Mouse (Mus musculus) heart, postnatal 10 days (tissue): ENCODE data around the gene Got2. TPM values are rescaled to one million over a fixed set of nuclear protein-coding genes. Genes with fewer than 3 reads are reported as not detected.
"Not testable (repeated sequence)": the region's sequence is repeated elsewhere in the genome, so short reads cannot be mapped to it uniquely, and the experiment has no call there.

ENCODE experiments used
- DNase-seq, 2 experiments: peaks; one replicate each; pipeline ENCODE4 v3.0.0; 2021
- intact Hi-C: fragments of 180-260 bp; cut with DNase I; formaldehyde crosslinking; loops from one replicate; pipeline ENCODE4 v1.15.1; 2025
- total RNA-seq, 2 experiments: library from RNA; stranded (reverse); gene quantifications; 2 replicates each; pipeline ENCODE4 v1.2.3; 2021

Got2 gene
- total RNA-seq, 2 experiments from 2014 or later = 638 to 661 TPM

DNA sequence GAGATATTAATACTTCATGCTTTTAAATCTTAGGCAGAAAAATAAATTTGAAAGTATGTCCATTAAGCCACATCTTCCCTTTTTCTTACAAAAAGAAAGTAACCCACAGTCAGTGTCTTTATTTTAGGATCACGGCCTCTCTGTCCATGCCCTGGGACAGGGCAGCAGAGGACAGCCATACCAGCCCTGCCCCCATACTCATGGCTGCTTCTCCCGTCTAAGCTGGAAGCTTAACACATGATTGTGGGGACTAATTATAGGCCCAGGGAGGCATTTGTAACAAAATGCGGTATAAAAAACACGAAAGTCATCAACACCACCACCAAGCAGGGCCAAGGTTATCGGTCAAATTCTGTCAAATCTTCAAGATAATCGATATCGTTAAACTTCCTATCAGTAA, 13.1 kb downstream of the Got2 start:
- intact Hi-C loops = no loop called here
- peak; percentile 61 to 63 for DNase-seq

DNA sequence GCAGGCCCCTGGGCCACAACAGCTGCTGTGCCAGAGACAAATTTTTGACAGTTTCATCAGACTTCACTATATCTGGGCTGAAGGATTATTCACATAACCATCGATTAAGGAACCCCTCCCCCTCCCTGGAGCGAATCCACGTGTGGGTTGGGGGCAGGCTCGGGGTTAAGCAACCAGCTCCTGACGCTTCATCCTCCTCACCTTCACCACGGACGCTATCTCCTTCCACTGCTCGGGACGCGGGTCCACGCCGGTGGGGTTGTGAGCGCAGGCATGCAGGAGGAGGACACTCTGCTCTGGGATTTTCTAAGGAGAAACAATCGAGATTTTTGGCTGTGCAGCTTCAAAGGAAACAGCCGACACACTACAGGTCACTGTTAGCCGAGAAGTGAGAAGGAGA, 16.7 kb downstream of the Got2 start:
- no peak for DNase-seq
- intact Hi-C loops = no loop called here

DNA sequence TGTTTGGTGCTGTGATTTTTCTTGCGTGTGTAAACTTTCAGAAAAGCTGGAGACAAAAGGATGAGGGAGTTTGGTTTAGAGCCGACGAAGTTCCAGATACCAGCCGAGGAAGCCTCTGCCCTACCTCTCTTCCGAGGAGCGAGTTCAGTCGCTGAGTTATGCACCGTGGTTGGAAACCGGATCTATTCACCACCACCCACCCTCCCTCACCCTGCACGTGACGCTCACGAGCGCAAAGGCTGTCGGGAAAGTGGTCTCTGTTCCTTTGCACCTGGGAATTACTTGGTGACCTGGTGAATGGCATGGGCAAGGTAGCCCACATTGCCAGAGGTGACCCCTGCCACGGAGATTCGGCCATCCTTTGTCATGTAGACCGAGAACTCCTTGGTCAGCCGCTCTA, 23.5 kb downstream of the Got2 start:
- intact Hi-C loops, DNase-seq: not testable (repeated sequence)

DNA sequence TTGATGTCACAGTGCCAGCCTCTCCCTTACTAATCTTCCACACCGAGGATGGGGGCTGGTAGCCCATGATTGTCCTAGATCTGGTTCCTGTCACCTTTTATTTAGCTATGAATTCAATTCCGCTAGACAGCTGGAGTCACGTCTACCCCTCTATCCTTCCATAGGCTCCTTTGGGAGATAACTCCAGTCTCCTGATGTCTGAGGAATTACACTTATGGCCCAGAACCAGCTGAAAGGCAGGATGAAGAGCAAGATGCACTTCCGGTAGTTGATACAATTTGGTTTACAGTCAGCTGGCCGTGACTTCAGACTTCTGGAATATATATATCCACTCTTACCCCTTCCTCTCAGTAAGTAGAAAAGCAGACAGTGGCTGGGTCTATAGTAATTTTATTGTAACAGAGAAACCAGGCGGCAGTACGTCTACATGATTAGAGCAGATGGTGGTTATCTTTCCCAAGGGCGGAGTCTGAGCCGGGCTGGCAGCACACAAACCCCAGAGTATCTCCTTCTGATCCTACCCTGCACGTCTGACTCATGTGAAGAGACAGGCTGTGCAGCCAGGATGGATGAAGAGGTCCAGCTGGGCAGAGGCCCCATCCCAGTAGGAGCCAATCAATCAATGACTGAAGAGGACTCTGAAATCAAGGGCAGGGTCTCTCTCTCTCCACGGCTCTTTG, 24.4 kb downstream of the Got2 start:
- intact Hi-C loops, DNase-seq: not testable (repeated sequence)

DNA sequence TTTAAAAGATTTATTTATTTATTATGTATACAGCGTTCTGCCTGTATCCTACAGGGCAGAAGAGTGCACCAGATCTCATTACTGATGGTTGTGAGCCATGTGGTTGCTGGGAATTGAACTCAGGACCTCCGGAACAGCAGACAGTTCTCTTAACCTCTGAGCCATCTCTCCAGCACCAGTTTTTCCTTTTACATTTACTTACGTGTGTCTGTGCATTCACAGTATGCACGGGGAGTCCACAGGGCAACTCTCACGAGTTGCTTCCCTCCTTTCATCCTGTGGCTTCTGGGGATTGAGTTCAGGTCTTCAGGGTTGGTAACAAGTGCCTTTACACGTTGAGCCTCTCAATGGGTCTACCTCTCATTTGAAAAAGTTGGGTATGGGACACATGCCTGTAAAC, 34.2 kb downstream of the Got2 start:
- no peak for DNase-seq
- intact Hi-C loops = loop anchor here (5.0 kb wide), 1 partner anchor 33 kb away; the partner anchor contains the start of gene Got2

DNA sequence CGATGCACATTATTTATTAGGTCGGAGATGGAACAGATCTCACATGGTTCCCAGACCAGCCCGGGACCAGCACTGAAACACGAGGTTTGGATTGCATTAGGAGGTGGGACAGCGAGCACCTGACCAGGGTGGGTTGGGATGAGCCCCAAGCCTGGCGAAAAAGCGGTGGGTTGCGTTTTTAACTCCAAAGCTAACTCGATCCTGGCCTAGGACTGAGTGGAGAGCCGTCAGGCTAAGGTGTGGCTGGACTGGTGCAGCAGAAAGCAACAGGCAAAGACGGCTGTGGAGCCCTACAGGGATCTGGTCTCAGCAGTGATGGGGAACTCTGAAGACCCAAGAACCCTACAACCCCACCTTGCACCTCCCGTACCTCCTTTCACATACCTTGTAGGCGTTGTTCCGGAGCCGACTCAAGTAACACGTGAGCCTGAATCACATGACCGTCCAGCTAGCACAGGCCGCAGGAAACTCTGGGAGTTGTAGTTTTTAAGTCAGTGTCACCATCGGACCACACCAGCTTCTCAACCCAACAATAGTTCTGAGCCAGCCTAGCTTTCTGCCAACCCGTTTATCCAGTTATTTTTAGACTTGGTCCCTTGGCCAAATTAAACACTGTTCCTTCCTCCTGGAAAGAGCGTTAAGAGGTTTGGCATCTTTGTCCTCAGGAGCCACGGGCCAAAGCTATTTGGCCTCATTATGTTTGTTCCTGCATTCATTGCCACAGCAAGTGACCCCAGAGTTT, 35.1 kb downstream of the Got2 start, which contains the start of gene Slc38a7:
Gene Slc38a7, minus strand, starts transcription at position 438 of the 742 bp plus-strand sequence.
- intact Hi-C loops = loop anchor here (5.0 kb wide), 1 partner anchor 34 kb away; the partner anchor contains the start of gene Got2
- peak; percentile 87 to 89 for DNase-seq

DNA sequence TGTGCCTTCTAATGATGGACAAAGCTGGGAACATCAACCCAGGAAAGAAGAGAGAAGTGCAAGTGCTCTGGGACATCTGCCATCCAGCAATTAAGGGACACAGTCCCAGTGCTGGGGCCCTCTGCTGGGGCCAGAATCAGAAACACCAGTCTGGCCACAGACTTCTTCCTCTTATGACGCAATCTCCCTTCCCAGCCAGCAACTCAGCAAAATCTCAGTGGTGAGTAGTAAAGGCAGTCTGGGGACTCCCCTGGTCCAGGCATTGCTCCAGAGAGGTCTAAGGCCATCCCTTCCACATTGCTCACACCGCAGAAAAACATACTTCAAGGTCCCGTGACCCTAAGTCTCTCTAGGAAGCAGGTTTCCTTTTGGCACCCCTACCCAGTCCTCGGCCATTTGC, 36.1 kb downstream of the Got2 start:
- peak; percentile 46 to 53 for DNase-seq
- intact Hi-C loops = loop anchor here (5.0 kb wide), 1 partner anchor 35 kb away; the partner anchor contains the start of gene Got2

DNA sequence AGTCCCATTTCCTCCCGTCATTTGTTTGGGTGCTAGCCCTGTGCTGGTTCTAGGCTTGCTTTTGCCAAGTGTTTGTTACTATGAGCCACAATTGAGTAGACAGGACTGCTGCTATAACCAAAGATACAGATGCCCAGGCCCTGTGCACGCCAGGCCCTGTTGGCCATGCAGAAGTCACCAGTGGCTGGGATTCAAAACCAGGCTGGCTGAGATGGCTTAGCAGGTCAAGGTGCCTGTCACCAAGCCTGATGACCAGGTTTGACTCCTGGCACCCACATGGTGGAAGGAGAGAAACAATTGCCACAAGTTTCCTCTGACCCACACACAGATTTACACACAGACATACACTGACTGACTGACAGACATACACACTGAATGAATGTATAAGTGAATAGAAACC, 38.0 kb downstream of the Got2 start:
- no peak for DNase-seq
- intact Hi-C loops = loop anchor here (5.0 kb wide), 1 partner anchor 37 kb away; the partner anchor contains the start of gene Got2

DNA sequence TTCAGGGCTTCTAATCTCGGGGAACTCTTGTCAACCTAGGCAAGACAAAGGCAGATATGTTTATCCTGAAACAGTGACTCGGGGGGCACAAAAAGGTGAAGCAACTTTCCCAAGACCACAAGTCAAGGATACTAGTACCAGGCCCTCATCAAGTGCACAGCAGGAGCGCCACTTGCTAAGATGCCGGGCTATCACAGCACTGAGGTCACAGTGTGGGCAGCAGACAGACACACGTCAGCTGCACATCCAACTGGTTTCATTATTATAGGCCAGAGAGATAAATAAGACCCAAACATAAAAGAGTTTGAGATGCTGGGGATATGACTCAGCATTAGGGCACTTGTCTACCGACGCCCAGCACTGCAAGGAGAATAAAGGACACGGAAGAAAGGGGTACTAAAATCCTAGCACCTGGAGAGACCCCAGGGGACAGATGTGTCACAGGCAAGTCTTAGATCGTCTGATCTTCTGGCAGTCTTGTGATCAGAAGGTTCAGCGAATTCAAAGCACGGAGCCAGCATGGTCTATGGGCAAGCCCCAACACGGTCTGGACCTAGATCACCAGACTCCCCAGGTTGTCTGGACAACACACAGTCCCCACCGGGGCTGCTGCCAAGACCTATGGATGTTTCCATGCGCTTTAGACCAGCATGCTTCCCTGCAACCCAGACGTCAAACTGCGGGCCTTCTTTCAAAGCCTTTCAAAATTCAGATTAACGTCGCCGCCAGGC, 39.4 kb downstream of the Got2 start:
- no peak for DNase-seq
- intact Hi-C loops = no loop called here

DNA sequence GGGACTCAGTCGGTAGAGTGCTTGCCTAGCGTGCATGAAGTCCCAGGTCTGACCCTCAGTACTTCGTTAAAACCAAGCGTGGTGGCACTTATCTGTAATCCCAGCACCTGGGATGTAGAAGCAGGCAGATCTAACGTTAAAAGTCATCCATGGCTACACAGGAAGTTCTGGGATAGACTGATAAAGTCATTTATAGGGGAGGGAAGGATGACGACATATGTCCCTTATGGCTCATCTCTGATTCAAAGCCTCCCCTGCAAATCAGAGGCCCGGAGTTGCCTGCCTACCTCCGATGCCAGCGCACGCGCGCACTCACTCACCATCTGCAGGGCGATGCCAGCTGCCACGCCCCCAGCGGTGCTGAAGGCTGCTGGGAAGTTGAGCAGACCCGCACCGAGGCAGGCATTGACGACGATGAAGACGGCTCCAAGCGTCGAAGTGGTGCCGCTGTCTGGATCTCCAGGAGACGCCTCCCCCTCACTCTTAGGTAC, 40.2 kb downstream of the Got2 start:
- no peak for DNase-seq
- intact Hi-C loops = no loop called here

DNA sequence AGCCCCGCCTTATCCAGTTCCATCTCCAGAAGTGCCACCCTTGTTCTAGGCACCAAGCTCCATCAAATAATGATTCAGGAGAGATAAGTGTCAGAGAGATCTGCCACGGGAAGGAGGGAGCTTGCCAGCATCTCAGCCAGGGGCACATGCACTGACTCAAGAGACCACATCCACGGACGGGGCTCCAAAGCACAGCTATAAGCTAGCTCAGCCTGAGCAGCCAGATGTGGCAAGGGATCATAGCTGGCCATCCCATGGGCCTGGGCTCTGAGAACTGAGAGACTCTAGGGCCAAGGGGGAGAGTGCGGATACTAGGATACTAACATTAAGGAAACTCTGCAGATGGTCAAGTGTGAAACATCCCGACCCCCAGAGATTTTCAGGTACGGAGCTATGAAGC, 43.3 kb downstream of the Got2 start:
- intact Hi-C loops = no loop called here
- no peak for DNase-seq

DNA sequence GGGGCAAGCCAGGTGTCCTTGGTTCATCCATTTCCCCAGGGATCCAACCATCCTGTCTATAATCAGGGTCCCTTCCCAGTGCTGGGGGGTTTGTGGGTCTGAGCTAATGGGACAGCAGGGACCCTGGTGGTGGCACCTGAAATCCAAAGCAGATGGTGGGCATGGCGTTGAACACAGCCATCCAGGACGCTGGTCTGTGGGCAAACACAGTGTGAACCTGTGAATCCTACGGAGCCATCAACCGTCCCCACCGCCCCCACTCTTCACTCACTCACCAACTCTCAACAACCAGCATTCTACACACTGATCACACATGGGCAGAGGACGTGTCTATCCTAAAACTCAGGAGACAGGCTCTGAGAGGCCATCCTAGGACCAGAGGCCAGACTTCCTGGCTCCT, 44.4 kb downstream of the Got2 start:
- no peak for DNase-seq
- intact Hi-C loops = no loop called here

DNA sequence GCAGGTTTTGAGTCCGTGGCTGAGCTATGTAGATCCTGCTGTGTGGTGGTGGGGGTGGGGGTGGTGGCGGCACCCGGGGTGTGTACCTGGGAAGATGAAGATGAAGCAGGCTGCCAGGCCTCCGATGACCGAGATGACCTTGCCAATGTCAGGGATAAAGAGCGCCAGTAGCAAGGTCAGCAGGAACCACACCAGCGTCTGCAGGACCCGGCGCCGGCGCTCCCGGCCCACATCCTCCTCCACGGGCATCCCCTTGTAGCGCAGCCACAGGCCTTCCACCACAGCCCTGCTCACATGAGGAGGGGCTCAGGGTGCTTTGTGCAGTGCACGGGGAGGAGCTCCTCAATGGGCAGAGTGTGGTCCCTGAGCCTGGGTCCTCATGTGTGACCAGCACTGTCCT, 46.9 kb downstream of the Got2 start:
- intact Hi-C loops = no loop called here
- DNase-seq = no peak

DNA sequence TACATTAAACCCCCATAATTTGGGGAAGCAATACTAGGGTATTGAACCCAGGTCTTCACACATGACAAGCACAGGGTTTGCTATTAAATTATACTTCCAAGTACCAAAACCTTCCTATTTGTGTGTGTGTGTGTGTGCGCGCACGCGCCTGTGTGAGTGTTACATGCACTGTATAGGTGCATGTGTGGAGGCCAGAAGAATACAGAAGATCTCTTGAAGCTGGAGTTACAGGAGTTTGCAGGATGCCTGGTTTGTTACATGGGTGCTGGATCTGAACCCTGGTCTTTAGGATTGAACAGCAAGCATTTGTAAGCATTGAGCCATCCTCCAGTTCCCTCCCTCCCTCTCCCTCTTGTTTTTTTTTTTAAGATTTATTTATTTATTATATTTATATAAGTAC, 49.1 kb downstream of the Got2 start:
- intact Hi-C loops = loop anchor here (5.0 kb wide), 1 partner anchor 78 kb away; no protein-coding TSS in a partner anchor
- no peak for DNase-seq

DNA sequence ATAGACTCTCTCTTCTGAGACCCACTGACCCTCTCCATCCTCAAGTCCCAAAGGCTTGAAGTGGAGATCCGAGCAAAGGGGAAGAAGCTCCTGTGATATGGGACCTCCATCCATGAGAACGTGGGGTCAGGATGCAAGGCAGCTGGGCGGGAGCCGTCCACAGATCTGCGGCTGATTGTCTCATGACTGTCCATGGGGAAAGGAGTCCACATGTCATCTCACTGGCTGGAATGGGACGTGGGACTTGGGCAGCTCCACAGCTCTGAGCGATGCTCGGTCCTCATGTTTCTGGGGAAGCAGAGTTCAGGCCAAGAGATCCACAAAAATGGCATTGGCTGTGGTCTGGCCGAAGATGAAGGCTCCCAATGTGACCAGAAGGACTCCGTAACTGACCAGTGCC, 51.1 kb downstream of the Got2 start:
- intact Hi-C loops = loop anchor here (5.0 kb wide), 1 partner anchor 80 kb away; no protein-coding TSS in a partner anchor
- no peak for DNase-seq

DNA sequence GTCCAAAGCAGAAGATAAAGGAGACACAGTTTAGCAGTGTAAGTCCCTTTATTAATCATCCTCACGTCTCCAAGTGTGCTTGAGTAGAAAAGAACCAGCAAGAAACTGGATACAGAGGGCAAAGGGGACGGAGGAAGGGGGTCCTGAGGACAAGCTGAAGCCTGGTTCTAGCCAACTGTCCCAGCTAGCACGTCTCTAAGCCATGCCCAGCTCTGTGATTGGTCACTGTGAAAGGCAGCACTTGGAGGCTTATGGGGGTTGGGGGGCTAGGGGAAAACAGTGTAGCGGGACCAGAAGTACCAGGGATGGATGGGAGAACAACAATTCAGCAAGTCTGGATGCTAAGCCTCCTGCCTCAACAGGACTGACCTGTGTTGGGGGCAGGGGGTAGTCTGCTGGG, 52.5 kb downstream of the Got2 start:
- no peak for DNase-seq
- intact Hi-C loops = loop anchor here (5.0 kb wide), 1 partner anchor 81 kb away; no protein-coding TSS in a partner anchor

DNA sequence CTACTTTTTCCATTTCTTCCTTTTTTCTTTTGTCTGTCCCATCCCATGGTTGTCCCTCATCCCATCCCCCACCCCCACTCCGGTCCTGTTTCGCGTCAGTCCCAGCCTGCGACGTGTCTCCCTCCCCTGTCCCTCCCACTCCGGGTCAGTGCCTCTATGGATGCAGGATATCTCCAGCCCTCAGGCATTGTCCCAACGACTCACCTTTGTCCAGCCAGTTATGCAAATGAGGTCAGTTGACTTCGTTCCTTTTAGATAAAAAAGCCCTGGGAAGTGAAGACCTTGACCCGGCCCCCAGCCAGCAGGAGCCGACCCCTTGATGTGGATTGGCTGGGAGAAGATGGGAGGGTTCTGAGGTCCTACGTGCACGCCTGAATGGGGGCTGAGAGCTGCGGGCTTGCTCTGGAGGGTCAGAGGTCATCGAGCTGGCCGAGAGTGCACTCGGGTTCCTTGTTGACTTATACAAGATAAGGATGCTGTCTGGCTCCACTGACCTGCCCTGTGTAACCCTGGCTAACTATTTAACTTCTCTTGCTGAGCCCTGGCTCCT, 54.8 kb downstream of the Got2 start:
- intact Hi-C loops = loop anchor here (2.0 to 5.0 kb wide), 4 partner anchors 51 to 231 kb away; no protein-coding TSS in a partner anchor

DNA sequence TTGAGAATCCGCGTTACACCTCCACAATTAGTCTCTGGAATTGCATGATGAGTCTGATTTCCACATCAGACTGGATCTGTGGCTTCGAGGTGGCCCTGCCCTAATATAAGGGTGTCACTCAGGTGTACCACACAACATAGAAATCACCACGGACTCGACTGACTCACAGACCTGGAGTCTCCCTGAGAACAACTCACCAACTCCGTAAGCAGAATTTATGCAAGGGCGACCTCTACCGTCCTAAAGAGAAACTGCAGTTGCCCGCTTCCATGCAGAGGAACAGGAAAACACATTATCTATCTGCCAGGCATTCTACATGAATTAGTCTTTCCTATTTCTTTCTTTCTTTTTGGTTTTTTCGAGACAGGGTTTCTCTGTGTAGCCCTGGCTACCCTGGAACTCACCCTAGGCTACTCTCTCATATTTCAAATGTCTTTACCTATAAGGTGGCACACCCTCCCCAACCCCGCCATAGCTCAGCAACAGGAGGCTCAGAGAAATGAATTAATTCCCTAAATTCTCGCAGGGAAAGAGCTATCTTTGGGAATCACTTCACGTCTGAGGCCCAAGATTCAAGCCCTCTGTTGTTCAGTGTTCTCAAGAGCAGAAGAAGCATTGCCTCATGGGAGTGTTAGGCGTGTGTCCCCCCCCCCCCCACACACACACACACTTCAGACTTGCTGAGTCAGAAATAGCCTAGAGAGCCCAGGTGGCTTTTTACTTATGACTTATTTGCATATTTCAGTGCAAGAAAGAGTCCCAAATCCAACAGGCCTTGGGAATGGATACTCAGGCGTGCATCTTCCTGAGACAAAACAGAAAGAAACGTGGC, 55.5 kb downstream of the Got2 start:
- peak; percentile 92 to 94 for DNase-seq
- intact Hi-C loops = loop anchor here (2.0 to 5.0 kb wide), 4 partner anchors 51 to 231 kb away; no protein-coding TSS in a partner anchor

More for the DNA sequence above, 54.8 kb downstream of the Got2 start:
- peak in 1 of 2 experiments; percentile 26 for DNase-seq

DNA sequence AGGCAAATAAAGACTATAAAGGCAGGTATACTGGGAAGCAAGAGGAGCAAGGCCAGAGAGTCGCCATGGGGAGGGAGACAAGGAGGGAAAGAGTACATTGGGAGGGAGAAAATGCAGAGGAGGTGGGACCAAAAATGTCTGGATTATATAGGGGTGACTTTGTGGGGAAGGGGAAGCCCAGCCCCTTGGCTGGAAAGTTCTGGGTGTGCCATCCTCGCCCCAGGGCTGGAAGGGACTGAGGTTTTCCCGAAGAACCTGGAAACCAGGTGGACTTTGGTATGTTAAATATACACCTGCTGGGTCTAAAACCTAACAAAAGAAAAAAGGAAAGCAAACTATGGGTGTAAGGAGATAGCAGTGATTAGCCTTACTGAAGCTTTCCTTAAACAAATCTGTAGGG, 58.2 kb downstream of the Got2 start:
- intact Hi-C loops = loop anchor here (5.0 kb wide), 2 partner anchors 48 to 228 kb away; no protein-coding TSS in a partner anchor
- no peak for DNase-seq
